Mouse (Mus musculus): Measurements from ENCODE around the gene Gm11487. TPM values are rescaled to one million over a fixed set of nuclear protein-coding genes. Genes with fewer than 3 reads are reported as not detected.

Gm11487 gene
- not detected in 2 replicates for polyA plus RNA-seq (2012; rRNA removed)

GRCm38 (mm10) chr4:73404972-73405371 is at the start of gene Gm11487:
Gene Gm11487, minus strand, starts transcription at chr4:73405072.

Other genes with a start within 250 kb of the Gm11487 start
- gene Gm11238, start 202.8 kb upstream of the Gm11487 start, polyA plus RNA-seq (2012; rRNA removed) = not detected in 2 replicates
- not detected in 2 replicates for gene Gm11237, start 217.9 kb upstream of the Gm11487 start, polyA plus RNA-seq (2012; rRNA removed)
- not detected in 2 replicates for gene Gm11236, start 233.0 kb upstream of the Gm11487 start, polyA plus RNA-seq (2012; rRNA removed)